ENCODE assay signal across 16 mouse cellular contexts in genomic region chr7:122012949-122013348, GRCm38 (mm10). TPM values are rescaled to one million over a fixed set of nuclear protein-coding genes. Genes with fewer than 3 reads are reported as not detected.
A peak's percentile ranks its signal among the peaks of the same experiment; 100 is the strongest.
DNase-seq lines count a peak whose midpoint lies in the region; ATAC-seq and TF ChIP-seq lines count a peak whose summit lies in the region.
"Had no signal": no experiment of that assay in that cellular context is flagged by ENCODE, and none has a peak within 500 bp of the region (broad histone marks: within the 10 kb centered on the region; RNA-seq: fewer than 3 reads in every experiment).

No protein-coding gene starts in this region.

- H3K36me3 ChIP-seq in liver, embryonic 15.5 days (replicated peaks): peaks cover 46% of the 10 kb centered on the region
- peaks cover 53% of the 10 kb centered on the region for H3K36me3 ChIP-seq in liver, embryonic 12.5 days
- peaks cover 33% of the 10 kb centered on the region for H3K36me3 ChIP-seq in intestine, postnatal 0 days (ENCODE audit: control insufficient read depth, insufficient read depth)
- peaks cover 7% of the 10 kb centered on the region; the same call in 1 of the 2 replicates for H3K36me3 ChIP-seq in stomach, embryonic 16.5 days (ENCODE audit: control insufficient read depth, insufficient read depth, low read length)

- H3K9me3 ChIP-seq in liver, embryonic 15.5 days (replicated peaks): no peaks in the 10 kb centered on the region
- H3K9me3 ChIP-seq in liver, embryonic 12.5 days (replicated peaks): no peaks in the 10 kb centered on the region
- H3K9me3 ChIP-seq in intestine, postnatal 0 days (ENCODE audit: control insufficient read depth): no peaks in the 10 kb centered on the region
- no peaks in the 10 kb centered on the region for H3K9me3 ChIP-seq in stomach, embryonic 16.5 days (replicated peaks; ENCODE audit: control insufficient read depth, low read length)
- H3K9me3 ChIP-seq: embryonic facial prominence, embryonic 12.5 days; forebrain, embryonic 15.5 days; heart, embryonic 12.5 days; hindbrain, embryonic 15.5 days had no signal

- H3K4me3 ChIP-seq in liver, embryonic 15.5 days (replicated peaks): no peak overlapping the region
- H3K4me3 ChIP-seq in liver, embryonic 12.5 days: no peak overlapping the region
- H3K4me3 ChIP-seq in intestine, postnatal 0 days (ENCODE audit: low read depth, low read length): no peak overlapping the region
- H3K4me3 ChIP-seq in stomach, embryonic 16.5 days (replicated peaks; ENCODE audit: low read length): no peak overlapping the region
- H3K4me3 ChIP-seq: embryonic facial prominence, embryonic 12.5 days; forebrain, embryonic 15.5 days; heart, adult 2 months; heart, embryonic 12.5 days; hindbrain, embryonic 15.5 days had no signal

- H3K9ac ChIP-seq in liver, embryonic 15.5 days: no peak overlapping the region
- no peak overlapping the region for H3K9ac ChIP-seq in liver, embryonic 12.5 days
- H3K9ac ChIP-seq in intestine, postnatal 0 days (ENCODE audit: low read depth, low read length): no peak overlapping the region
- no peak overlapping the region for H3K9ac ChIP-seq in stomach, embryonic 16.5 days (ENCODE audit: low read length)
- H3K9ac ChIP-seq: embryonic facial prominence, embryonic 12.5 days; forebrain, embryonic 15.5 days; heart, embryonic 12.5 days; hindbrain, embryonic 15.5 days had no signal

- H3K4me2 ChIP-seq in liver, embryonic 15.5 days: no peak overlapping the region
- H3K4me2 ChIP-seq in liver, embryonic 12.5 days: no peak overlapping the region
- H3K4me2 ChIP-seq in intestine, postnatal 0 days (replicated peaks; ENCODE audit: low read depth): no peak overlapping the region
- H3K4me2 ChIP-seq in stomach, embryonic 16.5 days (ENCODE audit: low read depth, low read length): no peak overlapping the region
- H3K4me2 ChIP-seq: embryonic facial prominence, embryonic 12.5 days; forebrain, embryonic 15.5 days; heart, embryonic 12.5 days; hindbrain, embryonic 15.5 days had no signal

- DNase-seq in thymus, postnatal 36 days: no peak
- no peak for DNase-seq in frontal cortex, postnatal 25 days (ENCODE audit: low spot score in 2 of 2)
- DNase-seq in kidney, postnatal 36 days: no peak
- DNase-seq: cerebellum, adult 11 months; cerebellum, adult 8-10 months; embryo, embryonic 11 days; gastrocnemius, postnatal 14 days had no signal

- peak; percentile 29; the same call in 1 of the 2 replicates for ATAC-seq in liver, embryonic 15.5 days (ENCODE audit: insufficient read depth)
- no peak for ATAC-seq in liver, embryonic 12.5 days
- peak; percentile 41 for ATAC-seq in intestine, postnatal 0 days
- ATAC-seq in stomach, embryonic 16.5 days (ENCODE audit: insufficient read depth, low FRiP score): peak; percentile 63; the same call in 1 of the 2 replicates
- ATAC-seq: forebrain, embryonic 15.5 days had no signal

- H3K27ac ChIP-seq in liver, embryonic 15.5 days (replicated peaks): no peak overlapping the region
- no peak overlapping the region for H3K27ac ChIP-seq in liver, embryonic 12.5 days
- no peak overlapping the region for H3K27ac ChIP-seq in intestine, postnatal 0 days (ENCODE audit: low read depth, low read length)
- no peak overlapping the region for H3K27ac ChIP-seq in stomach, embryonic 16.5 days (ENCODE audit: low read length)
- H3K27ac ChIP-seq: embryonic facial prominence, embryonic 12.5 days; forebrain, embryonic 15.5 days; heart, adult 2 months; hindbrain, embryonic 15.5 days had no signal

- WGBS in liver, embryonic 15.5 days (ENCODE audit: insufficient replicate concordance): 46% methylated on average over 10 of the region's 10 CpGs
- 45% methylated on average over 10 of the region's 10 CpGs for WGBS in liver, embryonic 12.5 days (ENCODE audit: insufficient replicate concordance)
- WGBS in intestine, postnatal 0 days: 47% methylated on average over 10 of the region's 10 CpGs
- 67% methylated on average over 10 of the region's 10 CpGs for WGBS in stomach, embryonic 16.5 days

- TF ChIP-seq CTCF in intestine, postnatal 0 days (IDR thresholded peaks at IDR 0.05; ENCODE audit: low read depth): no peak

- H3K4me1 ChIP-seq in liver, embryonic 15.5 days (replicated peaks): peaks cover 45% of the 10 kb centered on the region
- peaks cover 55% of the 10 kb centered on the region for H3K4me1 ChIP-seq in liver, embryonic 12.5 days
- no peaks in the 10 kb centered on the region for H3K4me1 ChIP-seq in intestine, postnatal 0 days (replicated peaks; ENCODE audit: control insufficient read depth, insufficient read depth, low read length)
- H3K4me1 ChIP-seq in stomach, embryonic 16.5 days (ENCODE audit: control insufficient read depth, insufficient read depth, low read length): peaks cover 23% of the 10 kb centered on the region

- H3K27me3 ChIP-seq in liver, embryonic 15.5 days: no peaks in the 10 kb centered on the region
- H3K27me3 ChIP-seq in liver, embryonic 12.5 days (replicated peaks): no peaks in the 10 kb centered on the region
- no peaks in the 10 kb centered on the region for H3K27me3 ChIP-seq in intestine, postnatal 0 days (replicated peaks; ENCODE audit: control insufficient read depth, insufficient read depth, low read length)
- H3K27me3 ChIP-seq in stomach, embryonic 16.5 days (ENCODE audit: control insufficient read depth, insufficient read depth, low read length): no peaks in the 10 kb centered on the region
- H3K27me3 ChIP-seq: embryonic facial prominence, embryonic 12.5 days; forebrain, embryonic 15.5 days; heart, embryonic 12.5 days; hindbrain, embryonic 15.5 days had no signal

RNA-seq across cellular contexts. Expression of gene Gga2, which starts 8.1 kb away (rescaled TPM):
- 33.8 and 34.6 TPM in 2 replicates for polyA plus RNA-seq in liver, embryonic 15.5 days (2015; fragmentation: Nextera tagmentation; extraction: Ambion mirVana)
- 65.3 and 68.4 TPM in 2 replicates for polyA plus RNA-seq in liver, embryonic 12.5 days (2016; fragmentation: Nextera tagmentation; extraction: Ambion mirVana)
- polyA plus RNA-seq in intestine, postnatal 0 days (2015; fragmentation: Nextera tagmentation; extraction: Ambion mirVana): 59.9 and 71.1 TPM in 2 replicates
- polyA plus RNA-seq in stomach, embryonic 16.5 days (2015; fragmentation: Nextera tagmentation; extraction: Ambion mirVana): 72.0 and 83.5 TPM in 2 replicates

RNA-seq across cellular contexts. Expression of gene Cog7, which starts 31.4 kb away (rescaled TPM):
- 9.2 and 10.0 TPM in 2 replicates for polyA plus RNA-seq in liver, embryonic 15.5 days (2015; fragmentation: Nextera tagmentation; extraction: Ambion mirVana)
- polyA plus RNA-seq in liver, embryonic 12.5 days (2016; fragmentation: Nextera tagmentation; extraction: Ambion mirVana): 15.1 and 16.7 TPM in 2 replicates
- polyA plus RNA-seq in intestine, postnatal 0 days (2015; fragmentation: Nextera tagmentation; extraction: Ambion mirVana): 6.3 and 7.6 TPM in 2 replicates
- 24.6 and 25.2 TPM in 2 replicates for polyA plus RNA-seq in stomach, embryonic 16.5 days (2015; fragmentation: Nextera tagmentation; extraction: Ambion mirVana)

RNA-seq across cellular contexts. Expression of gene Ubfd1, which starts 54.0 kb away (rescaled TPM):
- 15.6 and 16.2 TPM in 2 replicates for polyA plus RNA-seq in liver, embryonic 15.5 days (2015; fragmentation: Nextera tagmentation; extraction: Ambion mirVana)
- 38.3 and 41.1 TPM in 2 replicates for polyA plus RNA-seq in liver, embryonic 12.5 days (2016; fragmentation: Nextera tagmentation; extraction: Ambion mirVana)
- polyA plus RNA-seq in intestine, postnatal 0 days (2015; fragmentation: Nextera tagmentation; extraction: Ambion mirVana): 26.3 and 29.3 TPM in 2 replicates
- 38.7 and 41.0 TPM in 2 replicates for polyA plus RNA-seq in stomach, embryonic 16.5 days (2015; fragmentation: Nextera tagmentation; extraction: Ambion mirVana)

RNA-seq across cellular contexts. Expression of gene Ears2, which starts 54.1 kb away (rescaled TPM):
- polyA plus RNA-seq in liver, embryonic 15.5 days (2015; fragmentation: Nextera tagmentation; extraction: Ambion mirVana): 7.0 and 8.9 TPM in 2 replicates
- polyA plus RNA-seq in liver, embryonic 12.5 days (2016; fragmentation: Nextera tagmentation; extraction: Ambion mirVana): 10.3 and 10.8 TPM in 2 replicates
- polyA plus RNA-seq in intestine, postnatal 0 days (2015; fragmentation: Nextera tagmentation; extraction: Ambion mirVana): 7.1 and 8.0 TPM in 2 replicates
- 15.7 and 15.9 TPM in 2 replicates for polyA plus RNA-seq in stomach, embryonic 16.5 days (2015; fragmentation: Nextera tagmentation; extraction: Ambion mirVana)
